Mouse (Mus musculus): ENCODE results near the gene Mov10. TPM values are rescaled to one million over a fixed set of nuclear protein-coding genes. Genes with fewer than 3 reads are reported as not detected.
A peak's percentile ranks its signal among the peaks of the same experiment; 100 is the strongest.

Gene Mov10
- polyA plus RNA-seq, 1 experiment from 2014 or later = 22.1 TPM

- Histone ChIP-seq H3K4me2 (ENCODE audit: low read length) (peak within 1 kb of the TSS; percentile 90), H3K4me3 (ENCODE audit: control insufficient read depth in 1 of 2, insufficient read depth in 1 of 2, low read depth in 1 of 2, low read length in 2 of 2) (peak within 1 kb of the TSS; percentile 83 to 93), H3K27me3 (ENCODE audit: control insufficient read depth, insufficient read depth, low read length) (no peaks in the 10 kb centered on the region), H3K27ac (replicated peaks in 1 of 2; ENCODE audit: control insufficient read depth in 1 of 2, insufficient read depth in 1 of 2, low read depth in 2 of 2, low read length in 2 of 2) (peak within 1 kb of the TSS; percentile 91 to 95), H3K9ac (ENCODE audit: low read length) (peak within 1 kb of the TSS; percentile 95), H3K4me1 (ENCODE audit: control insufficient read depth in 2 of 2, insufficient read depth in 2 of 2, low read length in 2 of 2) (peaks cover 37 to 39% of the 10 kb centered on the region in 2 experiments), H3K9me3 (ENCODE audit: control insufficient read depth, low read length) (no peaks in the 10 kb centered on the region), H3K36me3 (ENCODE audit: control insufficient read depth, insufficient read depth, low read length) (peaks cover 35% of the 10 kb centered on the region)
- 18% methylated on average over 3 of the region's 3 CpGs for WGBS
- ATAC-seq (ENCODE audit: insufficient number of reproducible peaks, insufficient read depth, low FRiP score, low read depth) = no peak
These were observed 30.3 kb downstream of the Mov10 start, which contains the start of gene Rhoc for GRCm38 (mm10) chr3:104788075-104788474. Gene Rhoc (plus strand): TSS chr3:104788375.

- peaks cover 25 to 28% of the 10 kb centered on the region in 2 experiments for H3K4me1 ChIP-seq (ENCODE audit: control insufficient read depth in 2 of 2, insufficient read depth in 2 of 2, low read length in 2 of 2)
- WGBS = 93% methylated on average over 6 of the region's 6 CpGs
- no peak overlapping the region for H3K4me3 ChIP-seq (ENCODE audit: control insufficient read depth in 1 of 2, insufficient read depth in 1 of 2, low read depth in 1 of 2, low read length in 2 of 2)
These were observed 33.1 kb downstream of the Mov10 start for GRCm38 (mm10) chr3:104785284-104785683.

GRCm38 (mm10) chr3:104783971-104784500, 34.3 kb downstream of the Mov10 start:
- Histone ChIP-seq H3K36me3 (ENCODE audit: control insufficient read depth, insufficient read depth, low read length) (peaks cover 16% of the 10 kb centered on the region), H3K27ac (replicated peaks in 1 of 2; ENCODE audit: control insufficient read depth in 1 of 2, insufficient read depth in 1 of 2, low read depth in 2 of 2, low read length in 2 of 2) (no peak overlapping the region), H3K27me3 (ENCODE audit: control insufficient read depth, insufficient read depth, low read length) (no peaks in the 10 kb centered on the region; the same call in 1 of the 2 replicates), H3K4me2 (ENCODE audit: low read length) (no peak overlapping the region; the same call in 1 of the 2 replicates), H3K9me3 (ENCODE audit: control insufficient read depth, low read length) (no peaks in the 10 kb centered on the region), H3K4me3 (ENCODE audit: control insufficient read depth in 1 of 2, insufficient read depth in 1 of 2, low read depth in 1 of 2, low read length in 2 of 2) (no peak overlapping the region), H3K4me1 (ENCODE audit: control insufficient read depth in 2 of 2, insufficient read depth in 2 of 2, low read length in 2 of 2) (peaks cover 21 to 24% of the 10 kb centered on the region in 2 experiments), H3K9ac (ENCODE audit: low read length) (no peak overlapping the region)
- WGBS = 44% methylated on average over 14 of the region's 14 CpGs
- ATAC-seq (ENCODE audit: insufficient number of reproducible peaks, insufficient read depth, low FRiP score, low read depth) = no peak

More at GRCm38 (mm10) chr3:104785284-104785683, 33.1 kb downstream of the Mov10 start:
- no peak overlapping the region for H3K4me2 ChIP-seq (ENCODE audit: low read length)
- H3K27ac ChIP-seq (replicated peaks in 1 of 2; ENCODE audit: control insufficient read depth in 1 of 2, insufficient read depth in 1 of 2, low read depth in 2 of 2, low read length in 2 of 2) = no peak overlapping the region
- peaks cover 16% of the 10 kb centered on the region for H3K36me3 ChIP-seq (ENCODE audit: control insufficient read depth, insufficient read depth, low read length)
- H3K27me3 ChIP-seq (ENCODE audit: control insufficient read depth, insufficient read depth, low read length) = no peaks in the 10 kb centered on the region
- H3K9ac ChIP-seq (ENCODE audit: low read length) = no peak overlapping the region
- H3K9me3 ChIP-seq (ENCODE audit: control insufficient read depth, low read length) = no peaks in the 10 kb centered on the region
- ATAC-seq (ENCODE audit: insufficient number of reproducible peaks, insufficient read depth, low FRiP score, low read depth) = no peak

- peak overlapping the region; percentile 84 to 93 for H3K27ac ChIP-seq (replicated peaks in 1 of 2; ENCODE audit: control insufficient read depth in 1 of 2, insufficient read depth in 1 of 2, low read depth in 2 of 2, low read length in 2 of 2)
- peaks cover 3% of the 10 kb centered on the region for H3K27me3 ChIP-seq (ENCODE audit: control insufficient read depth, insufficient read depth, low read length)
- peak; percentile 24; the same call in 1 of the 2 replicates for ATAC-seq (ENCODE audit: insufficient number of reproducible peaks, insufficient read depth, low FRiP score, low read depth)
- peak overlapping the region; percentile 78 for H3K9ac ChIP-seq (ENCODE audit: low read length)
- peak overlapping the region; percentile 98 for H3K4me2 ChIP-seq (ENCODE audit: low read length)
- H3K4me1 ChIP-seq (ENCODE audit: control insufficient read depth in 2 of 2, insufficient read depth in 2 of 2, low read length in 2 of 2) = peaks cover 17 to 18% of the 10 kb centered on the region in 2 experiments
- 14% methylated on average over 12 of the region's 12 CpGs for WGBS
- H3K4me3 ChIP-seq (ENCODE audit: control insufficient read depth in 1 of 2, insufficient read depth in 1 of 2, low read depth in 1 of 2, low read length in 2 of 2) = peak overlapping the region; percentile 67 to 71
- no peaks in the 10 kb centered on the region for H3K9me3 ChIP-seq (ENCODE audit: control insufficient read depth, low read length)
- peaks cover 16% of the 10 kb centered on the region for H3K36me3 ChIP-seq (ENCODE audit: control insufficient read depth, insufficient read depth, low read length)
These were observed 36.2 kb downstream of the Mov10 start for GRCm38 (mm10) chr3:104782061-104782681.

GRCm38 (mm10) chr3:104781471-104781903, 36.9 kb downstream of the Mov10 start, which contains the start of gene Fam19a3:
Gene Fam19a3 (minus strand): TSS chr3:104781840.
- Histone ChIP-seq H3K36me3 (ENCODE audit: control insufficient read depth, insufficient read depth, low read length) (peaks cover 16% of the 10 kb centered on the region), H3K9ac (ENCODE audit: low read length) (peak within 1 kb of the TSS; percentile 78), H3K27me3 (ENCODE audit: control insufficient read depth, insufficient read depth, low read length) (peaks cover 10% of the 10 kb centered on the region), H3K9me3 (ENCODE audit: control insufficient read depth, low read length) (no peaks in the 10 kb centered on the region), H3K27ac (replicated peaks in 1 of 2; ENCODE audit: control insufficient read depth in 1 of 2, insufficient read depth in 1 of 2, low read depth in 2 of 2, low read length in 2 of 2) (peak within 1 kb of the TSS; percentile 84 to 93), H3K4me2 (ENCODE audit: low read length) (peak within 1 kb of the TSS; percentile 98), H3K4me3 (ENCODE audit: control insufficient read depth in 1 of 2, insufficient read depth in 1 of 2, low read depth in 1 of 2, low read length in 2 of 2) (peak within 1 kb of the TSS; percentile 67 to 71), H3K4me1 (ENCODE audit: control insufficient read depth in 2 of 2, insufficient read depth in 2 of 2, low read length in 2 of 2) (peaks cover 17 to 21% of the 10 kb centered on the region in 2 experiments)
- ATAC-seq (ENCODE audit: insufficient number of reproducible peaks, insufficient read depth, low FRiP score, low read depth) = peak; percentile 55
- WGBS = 0% methylated on average over 26 of the region's 26 CpGs

GRCm38 (mm10) chr3:104780561-104781420, 37.6 kb downstream of the Mov10 start, which contains the start of gene Ppm1j:
Gene Ppm1j (plus strand): TSS chr3:104781056.
- Histone ChIP-seq H3K9ac (ENCODE audit: low read length) (peak within 1 kb of the TSS; percentile 78), H3K27me3 (ENCODE audit: control insufficient read depth, insufficient read depth, low read length) (peaks cover 15% of the 10 kb centered on the region), H3K27ac (replicated peaks in 1 of 2; ENCODE audit: control insufficient read depth in 1 of 2, insufficient read depth in 1 of 2, low read depth in 2 of 2, low read length in 2 of 2) (peak within 1 kb of the TSS; percentile 84 to 93), H3K4me1 (ENCODE audit: control insufficient read depth in 2 of 2, insufficient read depth in 2 of 2, low read length in 2 of 2) (peaks cover 17 to 21% of the 10 kb centered on the region in 2 experiments), H3K36me3 (ENCODE audit: control insufficient read depth, insufficient read depth, low read length) (peaks cover 10% of the 10 kb centered on the region), H3K4me2 (ENCODE audit: low read length) (peak within 1 kb of the TSS; percentile 98), H3K4me3 (ENCODE audit: control insufficient read depth in 1 of 2, insufficient read depth in 1 of 2, low read depth in 1 of 2, low read length in 2 of 2) (peak within 1 kb of the TSS; percentile 67 to 71), H3K9me3 (ENCODE audit: control insufficient read depth, low read length) (no peaks in the 10 kb centered on the region)
- ATAC-seq (ENCODE audit: insufficient number of reproducible peaks, insufficient read depth, low FRiP score, low read depth) = peak; percentile 63
- 1% methylated on average over 54 of the region's 56 CpGs for WGBS

- H3K4me1 ChIP-seq (ENCODE audit: control insufficient read depth in 2 of 2, insufficient read depth in 2 of 2, low read length in 2 of 2) = peaks cover 17 to 21% of the 10 kb centered on the region in 2 experiments
- H3K4me2 ChIP-seq (ENCODE audit: low read length) = no peak overlapping the region
- no peak overlapping the region for H3K4me3 ChIP-seq (ENCODE audit: control insufficient read depth in 1 of 2, insufficient read depth in 1 of 2, low read depth in 1 of 2, low read length in 2 of 2)
- H3K27me3 ChIP-seq (ENCODE audit: control insufficient read depth, insufficient read depth, low read length) = peaks cover 18% of the 10 kb centered on the region
- no peaks in the 10 kb centered on the region for H3K9me3 ChIP-seq (ENCODE audit: control insufficient read depth, low read length)
- WGBS = 3% methylated on average over 7 of the region's 7 CpGs
- no peak for ATAC-seq (ENCODE audit: insufficient number of reproducible peaks, insufficient read depth, low FRiP score, low read depth)
- no peak overlapping the region for H3K9ac ChIP-seq (ENCODE audit: low read length)
- no peak overlapping the region for H3K27ac ChIP-seq (replicated peaks in 1 of 2; ENCODE audit: control insufficient read depth in 1 of 2, insufficient read depth in 1 of 2, low read depth in 2 of 2, low read length in 2 of 2)
- H3K36me3 ChIP-seq (ENCODE audit: control insufficient read depth, insufficient read depth, low read length) = 0 out of 2 replicates have a peak, but pooled peaks cover 2% of the 10 kb centered on the region
These were observed 38.4 kb downstream of the Mov10 start for GRCm38 (mm10) chr3:104779949-104780348.

Measured in heart, embryonic 14.5 days (tissue).